Mouse (Mus musculus): ENCODE results near the gene Bod1.

DNA sequence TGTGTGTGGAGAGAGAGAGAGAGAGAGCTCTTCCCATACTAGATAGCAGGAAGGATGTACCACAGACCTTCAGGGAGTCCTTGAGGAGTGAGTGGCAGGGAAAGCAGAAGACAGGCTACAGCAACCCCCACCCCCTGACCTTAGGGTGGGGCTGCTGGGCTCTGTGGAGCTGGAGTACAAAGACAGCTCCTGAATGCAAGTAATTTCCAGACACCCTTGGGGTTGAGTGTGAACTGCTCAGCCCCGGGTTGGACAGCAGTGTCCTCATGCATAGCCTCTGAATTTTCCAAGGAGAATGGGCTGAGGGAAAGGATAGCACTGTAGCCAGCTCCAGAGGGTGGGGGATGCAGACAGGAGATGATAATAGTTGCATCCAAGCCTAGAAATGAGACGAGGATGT lies 50.9 kb downstream of the Bod1 start:
- TF ChIP-seq CTCF (IDR thresholded peaks at IDR 0.05; ENCODE audit: low read depth, low read length) (no peak), POLR2A (IDR thresholded peaks at IDR 0.05; ENCODE audit: extremely low read depth, insufficient read depth, low read length) (no peak)
